Mouse (Mus musculus): ENCODE results near the gene Slco6c1.

Gene Slco6c1

DNA sequence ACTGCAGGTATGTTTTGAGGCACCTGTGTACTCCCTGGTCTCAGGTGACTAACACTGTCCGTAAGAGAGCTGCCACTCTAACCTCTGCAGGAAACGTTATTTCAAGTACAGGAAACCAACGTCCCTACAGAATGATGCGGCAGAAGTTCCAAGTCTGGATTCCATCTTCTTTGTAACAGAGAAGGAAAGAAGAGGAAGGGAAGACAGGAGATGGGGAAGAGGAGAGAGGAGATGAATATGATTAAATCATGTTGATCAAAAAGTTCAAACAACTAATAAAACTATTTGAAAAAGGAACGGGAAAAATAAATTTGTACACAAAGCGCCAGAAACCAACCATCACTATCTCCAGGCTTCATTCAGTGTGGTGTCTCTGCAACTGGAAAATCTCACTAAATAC is at the start of gene Slco6c1:
Gene Slco6c1 (minus strand): TSS at position 101 of the 400 bp plus-strand sequence.
- no peak for DNase-seq

- DNase-seq, result no peak
These were observed 89.1 kb downstream of the Slco6c1 start for GRCm38 (mm10) chr1:97038982-97039381.

DNA sequence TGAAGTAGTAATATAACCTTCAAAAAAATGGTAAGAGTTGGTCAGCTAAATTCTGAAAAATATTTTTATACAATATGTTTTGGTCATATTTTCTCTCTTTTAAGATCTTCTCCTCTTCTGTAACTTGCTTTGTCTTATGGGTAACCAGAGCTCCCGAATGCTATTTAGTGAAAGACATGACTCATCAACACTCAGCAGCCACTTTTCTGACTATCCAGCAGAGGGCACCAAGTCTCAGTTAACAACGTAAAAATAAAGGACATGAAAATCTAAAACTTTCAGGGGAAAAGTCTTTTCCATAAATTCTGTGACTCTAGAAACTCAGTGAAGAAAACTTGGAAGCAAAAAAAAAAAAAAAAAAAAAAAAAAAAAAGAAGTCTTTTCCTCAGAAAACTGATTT is 89.6 kb downstream of the Slco6c1 start:
- peak; percentile 13 for DNase-seq

GRCm38 (mm10) chr1:97037955-97038354 is 90.1 kb downstream of the Slco6c1 start:
- no peak for DNase-seq

DNA sequence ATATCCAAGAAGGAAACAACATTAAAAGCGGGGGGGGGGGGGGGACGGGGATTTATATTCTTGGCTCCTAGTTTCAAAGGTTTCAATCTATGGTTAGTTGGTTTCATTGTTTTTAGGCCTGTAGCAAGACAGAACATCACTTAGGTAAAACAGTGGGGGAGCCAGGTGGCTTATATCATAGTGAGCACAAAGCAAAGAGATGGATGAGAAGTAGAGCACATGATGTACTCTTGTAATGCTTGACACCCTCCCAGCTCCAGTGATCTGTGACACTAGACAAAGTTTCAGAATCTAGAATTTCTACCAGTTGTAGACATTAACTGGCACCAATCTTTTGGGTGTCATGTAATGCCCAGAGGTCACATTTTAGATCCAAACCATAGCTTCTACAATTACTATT is 106.7 kb downstream of the Slco6c1 start:
- no peak for DNase-seq

DNA sequence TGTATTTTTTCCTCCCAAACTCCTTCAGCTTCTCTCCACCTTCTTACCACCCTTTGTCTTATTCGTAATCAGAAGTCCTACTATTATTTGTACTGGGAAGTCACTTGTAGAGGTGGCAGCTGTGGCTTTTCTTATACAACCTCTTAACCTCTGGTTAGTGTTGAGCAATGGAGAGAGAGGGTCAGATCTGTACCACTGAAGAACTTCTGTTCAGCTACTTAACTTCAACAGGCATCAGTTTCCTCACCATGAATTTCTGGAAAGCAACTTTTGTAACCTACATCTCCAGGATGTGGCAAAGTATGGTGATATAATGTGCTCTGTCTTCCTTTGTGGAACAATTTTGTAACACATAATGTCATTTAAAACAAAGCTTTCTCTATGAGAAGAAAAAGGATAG is 108.7 kb downstream of the Slco6c1 start:
- DNase-seq, result no peak

DNA sequence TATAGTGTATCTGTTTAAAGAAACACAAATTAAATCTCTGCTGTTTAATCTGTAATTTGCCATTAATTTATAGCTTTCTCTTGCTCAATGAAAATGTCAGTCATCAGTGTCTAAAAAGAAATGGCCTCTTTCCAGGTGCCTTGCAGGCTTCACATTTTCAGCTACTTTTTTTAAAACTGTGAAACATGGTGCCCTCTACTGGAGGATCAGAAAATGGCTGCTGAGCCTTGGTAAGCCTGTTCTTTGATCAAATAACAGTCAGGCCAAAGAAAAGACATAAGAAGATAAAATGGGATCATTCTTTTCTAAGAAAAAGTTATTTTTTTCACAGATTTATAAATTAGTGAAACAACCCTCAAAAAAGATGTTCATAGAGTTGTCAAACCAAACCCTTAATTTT is 109.1 kb downstream of the Slco6c1 start:
- DNase-seq, result peak; percentile 54
